Mouse (Mus musculus) CH12.LX (cell line): Measurements from ENCODE around the gene Srsf5. TPM values are rescaled to one million over a fixed set of nuclear protein-coding genes. Genes with fewer than 3 reads are reported as not detected.

Experiments used
- DNase-seq: peaks from one replicate; pipeline ENCODE4 v3.0.0-alpha.2; 2013; ENCODE audit errors: extremely low read depth
- H3K27ac ChIP-seq: 2 replicates; pipeline ENCODE4 v1.5.1; 2012; ENCODE audit warnings: low read depth, mild to moderate bottlenecking, control low read depth, moderate library complexity; ENCODE audit not compliant: insufficient read depth
- H3K27me3 ChIP-seq: replicated peaks from 2 replicates; pipeline ENCODE3; 2012; ENCODE audit warnings: inconsistent platforms
- H3K36me3 ChIP-seq, 2 experiments: replicated peaks in 1 of 2; 2 replicates each; pipeline versions ENCODE3 to v1.6.1; 2012; ENCODE audit warnings: inconsistent platforms in 1 of 2, low read length in 1 of 2, mild to moderate bottlenecking in 1 of 2, mixed read lengths in 1 of 2, moderate library complexity in 1 of 2; ENCODE audit not compliant: control insufficient read depth in 1 of 2, insufficient read depth in 1 of 2
- H3K4me1 ChIP-seq, 2 experiments: 2 replicates each; pipeline ENCODE4 v1.6.1; 2012; ENCODE audit warnings: inconsistent platforms in 1 of 2, moderate library complexity in 1 of 2; ENCODE audit not compliant: insufficient read depth in 2 of 2, control insufficient read depth in 1 of 2
- H3K4me2 ChIP-seq: 2 replicates; pipeline ENCODE4 v1.6.1; 2012; ENCODE audit warnings: low read depth, mild to moderate bottlenecking, control low read depth; ENCODE audit not compliant: poor library complexity, insufficient read depth, severe bottlenecking
- H3K4me3 ChIP-seq, 3 experiments: fragments of 150-350 bp in 1 of 3; sonication (generic) in 1 of 3; replicated peaks in 1 of 3; 2 replicates each; pipeline versions ENCODE3 to v1.5.1; 2011 to 2012; ENCODE audit warnings: low read depth in 2 of 3, low read length in 2 of 3, mild to moderate bottlenecking in 2 of 3, moderate library complexity in 2 of 3, control low read depth in 1 of 3, improper control_type of control experiment in 1 of 3, inconsistent platforms in 1 of 3, mixed read lengths in 1 of 3; ENCODE audit not compliant: poor library complexity in 1 of 3
- H3K79me2 ChIP-seq: replicated peaks from 2 replicates; pipeline ENCODE4 v1.6.1; 2012; ENCODE audit warnings: mild to moderate bottlenecking, moderate library complexity; ENCODE audit not compliant: control insufficient read depth, poor library complexity, insufficient read depth, severe bottlenecking; ENCODE audit errors: extremely low read depth
- H3K9ac ChIP-seq: 2 replicates; pipeline ENCODE4 v1.6.1; 2012; ENCODE audit warnings: low read depth, mild to moderate bottlenecking, control low read depth, moderate library complexity; ENCODE audit not compliant: insufficient read depth
- H3K9me3 ChIP-seq: replicated peaks from 2 replicates; pipeline ENCODE3; 2012; ENCODE audit warnings: low read length, inconsistent platforms, mixed read lengths
- CHD1 ChIP-seq: IDR thresholded peaks from 2 replicates; pipeline ENCODE4 v1.6.1; 2012; ENCODE audit warnings: low read depth, low read length, improper control_type of control experiment, inconsistent platforms
- CHD2 ChIP-seq: IDR thresholded peaks from 2 replicates; pipeline ENCODE4 v1.6.1; 2011; ENCODE audit warnings: low read length, improper control_type of control experiment
- CTCF ChIP-seq, 2 experiments: IDR thresholded peaks in 1 of 2; conservative IDR thresholded peaks in 1 of 2; 2 replicates each; pipeline ENCODE4 v1.5.1; 2011 to 2012; ENCODE audit warnings: low read depth in 2 of 2, low read length in 2 of 2, improper control_type of control experiment in 1 of 2, inconsistent platforms in 1 of 2, mild to moderate bottlenecking in 1 of 2, moderate library complexity in 1 of 2
- E2F4 ChIP-seq: IDR thresholded peaks from 2 replicates; pipeline ENCODE4 v1.6.1; 2011; ENCODE audit warnings: low read depth, low read length, improper control_type of control experiment; ENCODE audit not compliant: insufficient replicate concordance
- ELF1 ChIP-seq: IDR thresholded peaks from 2 replicates; pipeline ENCODE4 v1.6.1; 2014; ENCODE audit warnings: low read depth, mild to moderate bottlenecking, inconsistent platforms, low read length, improper control_type of control experiment
- GABPA ChIP-seq: IDR thresholded peaks from 2 replicates; pipeline ENCODE4 v1.6.1; 2012; ENCODE audit warnings: low read depth, low read length, improper control_type of control experiment, inconsistent platforms; ENCODE audit not compliant: insufficient replicate concordance
- IRF4 ChIP-seq: IDR thresholded peaks from 2 replicates; pipeline ENCODE4 v1.6.1; 2014; ENCODE audit warnings: low read depth, mild to moderate bottlenecking, inconsistent platforms, low read length, improper control_type of control experiment
- JUN ChIP-seq: IDR thresholded peaks from 2 replicates; pipeline ENCODE4 v1.6.1; 2011; ENCODE audit warnings: low read depth, mild to moderate bottlenecking, low read length, improper control_type of control experiment, moderate library complexity; ENCODE audit not compliant: insufficient read depth
- KAT2A ChIP-seq: IDR thresholded peaks from 2 replicates; pipeline ENCODE4 v1.6.1; 2012; ENCODE audit warnings: low read length, improper control_type of control experiment, inconsistent platforms; ENCODE audit not compliant: insufficient replicate concordance
- MAX ChIP-seq: IDR thresholded peaks from 2 replicates; pipeline ENCODE4 v1.6.1; 2011; ENCODE audit warnings: low read length, improper control_type of control experiment
- MAZ ChIP-seq: IDR thresholded peaks from 2 replicates; pipeline ENCODE4 v1.6.1; 2012; ENCODE audit warnings: low read depth, mild to moderate bottlenecking, inconsistent platforms, low read length, improper control_type of control experiment, moderate library complexity
- MEF2A ChIP-seq: IDR thresholded peaks from 2 replicates; pipeline ENCODE4 v1.6.1; 2014; ENCODE audit warnings: low read depth, mild to moderate bottlenecking, inconsistent platforms, low read length, improper control_type of control experiment, borderline replicate concordance
- MXI1 ChIP-seq: IDR thresholded peaks from 2 replicates; pipeline ENCODE4 v1.6.1; 2011; ENCODE audit warnings: mild to moderate bottlenecking, low read depth, low read length, improper control_type of control experiment
- MYC ChIP-seq: IDR thresholded peaks from 2 replicates; pipeline ENCODE4 v1.6.1; 2011; ENCODE audit warnings: low read depth, mild to moderate bottlenecking, improper control_type of control experiment, low read length
- NELFE ChIP-seq: IDR thresholded peaks from 2 replicates; pipeline ENCODE4 v1.6.1; 2011; ENCODE audit warnings: low read depth, low read length, improper control_type of control experiment
- NRF1 ChIP-seq: IDR thresholded peaks from 2 replicates; pipeline ENCODE4 v1.6.1; 2014; ENCODE audit warnings: low read depth, mild to moderate bottlenecking, inconsistent platforms, low read length, improper control_type of control experiment, moderate library complexity
- PAX5 ChIP-seq: IDR thresholded peaks from 2 replicates; pipeline ENCODE4 v1.6.1; 2012; ENCODE audit warnings: low read length, inconsistent platforms, mixed read lengths
- POLR2A ChIP-seq: IDR thresholded peaks from 2 replicates; pipeline ENCODE4 v1.6.1; 2011; ENCODE audit warnings: low read depth, mild to moderate bottlenecking, improper control_type of control experiment, low read length
- POLR2AphosphoS2 ChIP-seq: IDR thresholded peaks from 2 replicates; pipeline ENCODE4 v1.6.1; 2011; ENCODE audit warnings: low read depth, low read length, improper control_type of control experiment
- RCOR1 ChIP-seq: conservative IDR thresholded peaks from 2 replicates; pipeline ENCODE4 v1.6.1; 2012; ENCODE audit warnings: low read depth, mild to moderate bottlenecking, inconsistent platforms, low read length, improper control_type of control experiment
- SIN3A ChIP-seq: IDR thresholded peaks from 2 replicates; pipeline ENCODE4 v1.6.1; 2012; ENCODE audit warnings: low read length, improper control_type of control experiment, inconsistent platforms
- TCF12 ChIP-seq: IDR thresholded peaks from 2 replicates; pipeline ENCODE4 v1.6.1; 2014; ENCODE audit warnings: low read depth, mild to moderate bottlenecking, inconsistent platforms, low read length, improper control_type of control experiment
- UBTF ChIP-seq: IDR thresholded peaks from 2 replicates; pipeline ENCODE4 v1.6.1; 2012; ENCODE audit warnings: low read depth, mild to moderate bottlenecking, inconsistent platforms, low read length, improper control_type of control experiment, moderate library complexity
- USF2 ChIP-seq: conservative IDR thresholded peaks from 2 replicates; pipeline ENCODE4 v1.6.1; 2011; ENCODE audit warnings: low read depth, low read length, improper control_type of control experiment
- ZKSCAN1 ChIP-seq: IDR thresholded peaks from 2 replicates; pipeline ENCODE4 v1.6.1; 2012; ENCODE audit warnings: low read depth, inconsistent platforms, low read length, improper control_type of control experiment, borderline replicate concordance
- ZMIZ1 ChIP-seq: IDR thresholded peaks from 2 replicates; pipeline ENCODE4 v1.6.1; 2012; ENCODE audit warnings: low read depth, mild to moderate bottlenecking, inconsistent platforms, low read length, improper control_type of control experiment
- ZNF384 ChIP-seq: IDR thresholded peaks from 2 replicates; pipeline ENCODE4 v1.6.1; 2012; ENCODE audit warnings: low read depth, low read length, improper control_type of control experiment, inconsistent platforms
- dilution Hi-C: fragments of 300-500 bp; cut with MboI; formaldehyde crosslinking; loops from 2 replicates; pipeline ENCODE4 v1.14.3; 2020; ENCODE audit warnings: low sequenced_read_pairs; ENCODE audit not compliant: extremely low pct_unique_long_range_greater_than_20kb, extremely low pct_ligation_motif_present
- in situ Hi-C: fragments of 300-500 bp; cut with MboI; formaldehyde crosslinking; loops from 3 replicates; pipeline ENCODE4 v1.14.3; 2019; ENCODE audit warnings: low sequenced_read_pairs, low pct_ligation_motif_present, low pct_unique_long_range_greater_than_20kb, mixed read lengths
- polyA plus RNA-seq: library from polyadenylated mRNA; unstranded; fragments of >175 nt; gene quantifications from 2 replicates; pipeline ENCODE4 v1.2.1, GENCODE M21; 2012; ENCODE audit warnings: low read depth; ENCODE audit not compliant: insufficient read length
- total RNA-seq, 2 experiments: library from RNA; depleted of rRNA; stranded (reverse); fragments of 300-350 nt in 1 of 2; fragments of >200 nt in 1 of 2; gene quantifications; 2 replicates each; pipeline ENCODE4 v1.2.3; 2012 to 2014

Srsf5 gene
- total and polyA plus RNA-seq, 3 experiments = 260 to 549 (median 459) TPM

DNA sequence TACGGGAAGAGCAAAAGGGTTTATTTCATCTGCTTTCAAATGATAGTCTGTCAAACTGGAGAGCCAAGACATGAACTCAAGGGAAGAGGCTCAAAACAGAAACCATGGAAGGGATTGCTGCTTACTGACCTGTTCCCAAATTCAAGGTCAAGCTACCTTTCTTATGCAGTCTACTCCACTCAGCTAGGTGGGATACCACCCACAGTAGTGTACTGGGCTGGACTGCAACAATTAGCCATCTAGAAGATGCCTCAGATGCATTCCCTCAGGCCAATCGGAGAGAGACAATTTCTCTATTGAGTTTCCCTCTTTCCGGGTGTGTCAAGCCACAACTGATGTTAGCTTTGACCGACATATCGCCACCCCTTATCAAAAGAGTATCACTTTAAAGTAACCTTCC lies 24.0 kb upstream of the Srsf5 start:
- H3K36me3 ChIP-seq = no peaks in the 10 kb centered on the region
- H3K79me2 ChIP-seq = no peaks in the 10 kb centered on the region
- H3K9ac ChIP-seq = no peak overlapping the region
- H3K27me3 ChIP-seq = peaks cover 1% of the 10 kb centered on the region
- in situ Hi-C loops (no loop called here), dilution Hi-C loops (no loop called here)
- H3K4me2 ChIP-seq = no peak overlapping the region
- peaks cover 0 to 2% of the 10 kb centered on the region in 2 experiments; a peak in 1 of 4 replicates for H3K4me1 ChIP-seq
- TF ChIP-seq KAT2A (no peak), USF2 (no peak), UBTF (no peak), ZKSCAN1 (no peak), TCF12 (no peak), SIN3A (no peak), PAX5 (no peak), CHD1 (no peak), NRF1 (no peak), GABPA (no peak), JUN (no peak), ZMIZ1 (no peak), IRF4 (no peak), MAX (no peak), POLR2A (no peak), POLR2AphosphoS2 (no peak)
- no peak overlapping the region for H3K4me3 ChIP-seq
- no peaks in the 10 kb centered on the region for H3K9me3 ChIP-seq
- DNase-seq = no peak
- no peak overlapping the region for H3K27ac ChIP-seq

DNA sequence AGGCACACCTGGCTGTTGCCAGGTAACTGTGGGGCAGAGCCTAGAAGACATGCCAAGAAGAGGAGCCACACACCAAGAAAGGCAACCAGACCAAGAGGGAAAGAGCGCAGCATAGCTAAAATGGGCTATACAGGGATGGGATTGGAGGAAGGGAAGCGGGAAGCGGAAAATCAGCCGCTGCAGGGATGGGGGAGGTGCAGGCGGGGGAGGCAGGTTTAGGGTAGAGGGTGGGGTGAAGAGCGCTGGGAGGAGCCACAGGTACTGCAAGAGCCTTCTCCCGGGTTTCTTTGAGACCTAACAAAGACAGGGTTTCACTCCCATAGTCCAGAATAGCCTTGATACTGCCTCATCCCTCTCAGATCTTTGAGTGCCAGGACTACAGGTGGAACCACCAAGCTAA lies 22.4 kb upstream of the Srsf5 start:
- H3K79me2 ChIP-seq = no peaks in the 10 kb centered on the region
- in situ Hi-C loops = no loop called here
- no peak overlapping the region for H3K9ac ChIP-seq
- peaks cover 0 to 2% of the 10 kb centered on the region in 2 experiments; a peak in 1 of 4 replicates for H3K4me1 ChIP-seq
- H3K27me3 ChIP-seq = peaks cover 1% of the 10 kb centered on the region
- H3K9me3 ChIP-seq = no peaks in the 10 kb centered on the region
- no peak overlapping the region for H3K4me2 ChIP-seq
- H3K27ac ChIP-seq = no peak overlapping the region
- H3K4me3 ChIP-seq = no peak overlapping the region
- TF ChIP-seq ELF1 (no peak), NELFE (no peak), JUN (no peak), TCF12 (no peak), CHD2 (no peak), ZNF384 (no peak), MXI1 (no peak), ZMIZ1 (no peak), CTCF (conservative IDR thresholded peaks at IDR 0.05 in 1 of 2, IDR thresholded peaks at IDR 0.05 in 1 of 2; ENCODE audit: low read depth in 2 of 2, low read length in 2 of 2) (no peak), MYC (no peak), POLR2A (no peak), MAX (no peak), NRF1 (no peak), E2F4 (no peak), MEF2A (no peak), MAZ (no peak), POLR2AphosphoS2 (no peak), RCOR1 (no peak), ZKSCAN1 (no peak)
- H3K36me3 ChIP-seq = no peaks in the 10 kb centered on the region
- DNase-seq = no peak
- dilution Hi-C loops = no loop called here
